Mouse (Mus musculus): Measurements from ENCODE around the gene Gm3685. TPM values are rescaled to one million over a fixed set of nuclear protein-coding genes. Genes with fewer than 3 reads are reported as not detected.
"Not testable (repeated sequence)": the region's sequence is repeated elsewhere in the genome, so short reads cannot be mapped to it uniquely, and the experiment has no call there.

The Gm3685 gene
- not detected in 2 replicates for polyA plus RNA-seq (2014; fragmentation: Nextera tagmentation; extraction: Ambion mirVana)

GRCm38 (mm10) chr14:7044870-7045269 lies at the start of gene Gm3685:
TSS of gene Gm3685 (minus strand) at chr14:7044970.
- not testable (repeated sequence) for H3K4me3 ChIP-seq (ENCODE audit: low read depth, low read length); ATAC-seq (ENCODE audit: insufficient number of reproducible peaks, low FRiP score, low TSS enrichment, low read depth); H3K4me1 ChIP-seq (ENCODE audit: control insufficient read depth, insufficient read depth, low read length); H3K36me3 ChIP-seq (ENCODE audit: control insufficient read depth, insufficient read depth, low read length); H3K9ac ChIP-seq (ENCODE audit: low read length); H3K27ac ChIP-seq (replicated peaks; ENCODE audit: low read depth, low read length); H3K4me2 ChIP-seq (ENCODE audit: low read depth, severe bottlenecking); DNase-seq (ENCODE audit: low spot score); H3K9me3 ChIP-seq (ENCODE audit: control insufficient read depth, low read length); H3K27me3 ChIP-seq (ENCODE audit: control insufficient read depth, insufficient read depth, low read length)
- no CpG with 5 or more reads among the region's 2 CpGs for WGBS

- not testable (repeated sequence) for H3K27ac ChIP-seq (replicated peaks; ENCODE audit: low read depth, low read length); ATAC-seq (ENCODE audit: insufficient number of reproducible peaks, low FRiP score, low TSS enrichment, low read depth)
- WGBS = 1% methylated on average over 41 of the region's 70 CpGs
Observed at GRCm38 (mm10) chr14:7026781-7027749, 17.7 kb downstream of the Gm3685 start, which contains the start of gene Gm10406. TSS of gene Gm10406 (minus strand) at chr14:7027449.

GRCm38 (mm10) chr14:7026274-7026673 lies 18.5 kb downstream of the Gm3685 start:
- H3K9me3 ChIP-seq (ENCODE audit: control insufficient read depth, low read length); H3K4me2 ChIP-seq (ENCODE audit: low read depth, severe bottlenecking); H3K27ac ChIP-seq (replicated peaks; ENCODE audit: low read depth, low read length); H3K27me3 ChIP-seq (ENCODE audit: control insufficient read depth, insufficient read depth, low read length); H3K9ac ChIP-seq (ENCODE audit: low read length); H3K4me3 ChIP-seq (ENCODE audit: low read depth, low read length); ATAC-seq (ENCODE audit: insufficient number of reproducible peaks, low FRiP score, low TSS enrichment, low read depth); H3K4me1 ChIP-seq (ENCODE audit: control insufficient read depth, insufficient read depth, low read length); H3K36me3 ChIP-seq (ENCODE audit: control insufficient read depth, insufficient read depth, low read length): not testable (repeated sequence)
- peak; percentile 2 for DNase-seq (ENCODE audit: low spot score)
- 6% methylated on average over 9 of the region's 9 CpGs for WGBS

More at GRCm38 (mm10) chr14:7026781-7027749, 17.7 kb downstream of the Gm3685 start, which contains the start of gene Gm10406:
- H3K27me3 ChIP-seq (ENCODE audit: control insufficient read depth, insufficient read depth, low read length); H3K4me1 ChIP-seq (ENCODE audit: control insufficient read depth, insufficient read depth, low read length); H3K9me3 ChIP-seq (ENCODE audit: control insufficient read depth, low read length); H3K36me3 ChIP-seq (ENCODE audit: control insufficient read depth, insufficient read depth, low read length): not testable (repeated sequence)
- DNase-seq (ENCODE audit: low spot score) = peak; percentile 48
- peak within 1 kb of the TSS; percentile 65 for H3K4me2 ChIP-seq (ENCODE audit: low read depth, severe bottlenecking)
- H3K9ac ChIP-seq (ENCODE audit: low read length) = peak within 1 kb of the TSS; percentile 57
- peak within 1 kb of the TSS; percentile 38 for H3K4me3 ChIP-seq (ENCODE audit: low read depth, low read length)

Other genes starting within 250 kb of the Gm3685 start
- not detected in 2 replicates for gene Gm3642, start 204.7 kb downstream of the Gm3685 start, polyA plus RNA-seq (2014; fragmentation: Nextera tagmentation; extraction: Ambion mirVana)
- 1.3 and 2.9 TPM in 2 replicates for gene Gm3667, start 155.0 kb downstream of the Gm3685 start, polyA plus RNA-seq (2014; fragmentation: Nextera tagmentation; extraction: Ambion mirVana)
- gene Gm6356, start 71.2 kb downstream of the Gm3685 start, polyA plus RNA-seq (2014; fragmentation: Nextera tagmentation; extraction: Ambion mirVana) = not detected in 2 replicates
- gene Gm10406, start 17.5 kb downstream of the Gm3685 start, polyA plus RNA-seq (2014; fragmentation: Nextera tagmentation; extraction: Ambion mirVana) = 0.26 and 1.1 TPM in 2 replicates
- 1.8 and 2.2 TPM in 2 replicates for gene Gm3696, start 55.7 kb upstream of the Gm3685 start, polyA plus RNA-seq (2014; fragmentation: Nextera tagmentation; extraction: Ambion mirVana)
- gene Gm6676, start 80.4 kb upstream of the Gm3685 start, polyA plus RNA-seq (2014; fragmentation: Nextera tagmentation; extraction: Ambion mirVana) = not detected in 2 replicates
- 4.7 and 4.9 TPM in 2 replicates for gene Gm3512, start 129.6 kb upstream of the Gm3685 start, polyA plus RNA-seq (2014; fragmentation: Nextera tagmentation; extraction: Ambion mirVana)
- gene Gm16434, start 149.6 kb upstream of the Gm3685 start, polyA plus RNA-seq (2014; fragmentation: Nextera tagmentation; extraction: Ambion mirVana) = not detected in 2 replicates
- gene Gm3727, start 219.7 kb upstream of the Gm3685 start, polyA plus RNA-seq (2014; fragmentation: Nextera tagmentation; extraction: Ambion mirVana) = not detected in 2 replicates